Mouse (Mus musculus) 3T3-L1 (cell line): Measurements from ENCODE around the gene Mb21d2.

Source experiments
- DNase-seq: peaks from one replicate; pipeline ENCODE4 v3.0.0-alpha.2; 2015; ENCODE audit warnings: low read depth, low spot score

Gene Mb21d2

DNA sequence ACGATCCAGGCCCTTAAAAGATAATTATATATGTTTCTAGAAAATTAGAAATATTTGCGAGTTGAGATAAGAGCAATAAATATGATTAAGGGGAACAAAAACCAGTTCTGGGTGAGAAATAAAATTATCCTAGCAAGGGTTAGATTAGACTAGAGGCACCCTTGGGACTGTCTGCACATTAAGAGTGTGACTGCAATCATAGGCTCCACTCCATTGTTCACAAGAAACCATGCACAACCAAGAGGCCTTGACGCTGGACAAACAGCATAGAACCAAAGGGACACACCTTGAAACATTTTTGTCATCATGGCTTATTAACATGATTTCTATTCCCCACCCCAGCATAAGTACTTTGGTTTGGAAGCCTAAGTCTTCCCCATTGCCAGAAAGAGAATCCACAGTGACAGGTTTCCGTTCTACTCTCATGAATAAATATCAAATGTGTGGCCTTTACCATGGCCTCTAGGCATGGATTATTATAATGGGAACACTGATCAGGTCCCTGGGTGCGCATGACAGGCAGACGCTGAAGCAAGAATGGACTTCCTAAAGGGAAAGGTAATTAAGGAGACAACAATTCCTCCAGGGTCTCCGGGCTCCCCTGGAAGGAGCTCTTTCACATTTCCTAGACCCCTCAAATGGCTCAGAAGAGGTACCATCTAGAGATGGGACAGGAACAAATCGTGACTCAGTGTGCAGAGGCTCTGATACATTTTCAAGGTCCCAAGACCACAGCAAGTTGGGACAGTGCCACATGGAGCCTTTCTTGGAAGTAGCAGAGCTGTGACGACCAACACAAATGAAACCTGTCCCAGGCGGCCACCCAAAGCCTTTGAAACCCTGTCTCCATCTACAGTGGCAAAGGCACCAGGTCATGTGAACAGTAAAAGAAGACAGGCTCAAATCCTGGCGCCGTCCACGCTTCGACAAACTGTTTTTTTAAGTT is 26.6 kb downstream of the Mb21d2 start:
- no peak for DNase-seq

DNA sequence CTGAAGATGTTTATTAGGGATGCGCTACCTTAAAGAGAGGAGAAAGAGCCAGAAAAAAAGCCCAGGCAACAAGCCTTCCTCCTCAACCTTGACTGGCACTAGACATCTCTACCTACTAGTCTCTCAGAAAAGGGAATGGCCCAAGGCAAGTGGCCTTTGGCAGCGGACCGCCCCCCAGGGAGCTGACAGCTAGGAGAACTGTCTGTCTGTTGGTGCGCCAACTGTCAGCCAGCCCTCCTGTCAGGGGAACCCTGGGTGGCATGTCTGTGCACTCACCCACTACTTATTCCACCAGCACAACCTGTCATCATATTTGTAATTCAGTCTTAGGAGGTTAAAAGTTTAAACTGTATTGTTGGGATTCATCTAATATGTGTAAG is 30.3 kb downstream of the Mb21d2 start:
- no peak for DNase-seq

DNA sequence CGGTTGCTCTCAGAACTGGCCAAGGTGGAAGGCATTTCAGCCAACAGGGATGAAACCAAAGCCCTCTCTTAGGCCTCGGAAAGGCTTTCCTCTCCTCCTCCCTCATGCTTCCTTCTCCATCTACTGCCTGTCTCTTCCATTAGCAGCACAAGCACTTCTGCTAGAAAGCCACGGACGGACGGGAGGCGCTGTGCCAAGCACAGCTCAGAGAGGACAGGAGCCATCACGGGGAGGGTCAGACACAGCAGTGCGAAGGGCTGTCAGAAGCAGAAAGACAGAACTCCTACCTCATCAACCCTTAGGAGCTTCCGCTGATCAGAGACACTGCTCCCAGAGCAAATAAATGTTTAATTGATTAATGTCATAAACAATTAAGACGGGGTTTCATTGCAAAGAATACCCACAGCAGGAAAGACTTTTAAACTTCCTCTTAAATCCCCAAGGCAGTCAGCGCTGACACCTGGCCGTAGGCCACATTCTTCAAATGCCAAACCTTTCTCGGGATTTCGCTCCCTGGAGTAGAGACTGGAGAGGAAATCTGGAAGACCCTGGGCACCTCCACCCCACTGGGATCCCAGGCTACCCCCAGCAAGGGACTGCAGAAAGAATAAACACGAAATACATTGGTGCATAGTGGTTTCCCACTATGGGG is 30.8 kb downstream of the Mb21d2 start:
- no peak for DNase-seq

DNA sequence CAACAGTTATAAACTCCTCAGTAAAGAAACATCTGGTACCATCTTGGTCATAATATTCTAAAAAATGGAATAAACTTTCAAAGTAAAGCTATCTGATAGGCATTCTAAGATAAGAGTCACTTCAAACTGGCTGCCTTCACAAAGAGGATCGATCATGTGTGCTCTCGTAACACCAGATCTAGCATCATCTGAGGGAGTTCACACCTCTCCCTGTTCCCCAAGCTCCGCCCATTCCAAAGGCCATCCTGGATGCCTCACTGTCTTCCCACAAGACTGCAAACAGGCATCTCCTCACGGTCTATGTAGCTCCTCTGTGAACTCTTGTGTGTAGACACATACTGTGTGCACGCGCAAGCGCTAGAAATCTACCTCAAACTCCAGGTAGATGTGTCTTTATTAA is 32.9 kb downstream of the Mb21d2 start:
- DNase-seq: no peak

DNA sequence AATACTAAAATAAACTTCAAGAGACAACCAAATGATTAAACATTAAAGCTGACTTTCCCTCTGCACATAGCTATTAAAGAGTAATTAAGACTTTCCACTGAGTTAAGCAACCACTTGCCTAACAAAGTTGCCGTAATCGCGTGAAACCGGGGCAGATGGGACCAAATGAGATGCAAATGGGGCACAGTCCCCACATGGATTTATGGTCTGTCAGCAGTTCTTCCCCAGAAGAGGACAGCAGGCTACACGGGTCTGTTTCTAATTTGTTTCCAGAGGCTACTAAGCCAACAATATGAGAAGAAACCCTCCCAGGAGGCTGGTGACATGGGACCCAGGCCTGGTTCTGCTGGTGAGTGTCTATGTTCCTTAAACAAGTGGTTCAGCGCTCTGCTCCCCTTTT is 34.6 kb downstream of the Mb21d2 start:
- DNase-seq: no peak

DNA sequence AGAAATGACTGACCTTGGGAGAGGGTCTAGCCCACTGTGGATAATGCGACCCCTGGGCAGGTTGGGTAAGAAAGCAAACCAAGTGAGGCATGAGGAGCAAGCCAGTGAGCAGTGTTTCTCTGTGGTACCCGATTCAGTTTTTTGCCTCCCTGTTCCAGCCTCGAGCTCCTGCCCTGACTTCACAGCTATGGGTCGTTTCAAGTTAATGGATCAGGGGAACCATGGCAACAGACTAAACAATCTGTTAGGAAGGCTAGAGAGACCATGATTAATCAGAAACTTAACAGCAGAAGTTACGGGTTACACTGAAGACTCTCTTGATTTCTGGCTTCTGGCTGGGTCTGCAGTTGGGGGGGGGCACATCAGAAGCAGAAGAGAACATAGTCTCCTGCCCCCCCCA is 36.2 kb downstream of the Mb21d2 start:
- no peak for DNase-seq

DNA sequence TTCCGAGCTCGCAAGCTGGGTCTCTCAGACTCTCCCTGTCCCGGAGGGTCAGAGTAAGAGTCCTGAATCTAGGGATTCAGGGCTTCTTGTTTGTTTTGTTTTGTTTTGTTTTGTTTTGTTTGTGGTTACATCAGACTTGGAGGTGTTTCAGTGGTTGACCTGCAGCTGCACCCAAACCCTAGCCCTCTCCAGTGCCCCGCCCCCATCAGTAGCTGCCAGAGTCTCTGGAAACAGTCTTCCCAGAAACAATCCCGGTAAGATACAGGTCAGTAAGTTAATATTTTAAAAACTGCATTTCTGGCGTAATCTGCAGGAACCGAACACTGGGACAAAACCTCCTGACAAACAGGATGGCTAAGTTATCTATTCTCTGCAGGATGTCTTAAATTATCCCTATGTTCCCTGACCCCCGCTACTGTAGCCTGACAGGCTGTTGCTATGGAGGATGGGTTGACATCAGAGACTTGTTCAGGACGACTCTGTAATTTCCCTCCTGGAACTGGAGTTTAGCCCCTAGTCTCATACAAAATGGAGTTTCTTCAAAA is 43.2 kb downstream of the Mb21d2 start:
- no peak for DNase-seq

DNA sequence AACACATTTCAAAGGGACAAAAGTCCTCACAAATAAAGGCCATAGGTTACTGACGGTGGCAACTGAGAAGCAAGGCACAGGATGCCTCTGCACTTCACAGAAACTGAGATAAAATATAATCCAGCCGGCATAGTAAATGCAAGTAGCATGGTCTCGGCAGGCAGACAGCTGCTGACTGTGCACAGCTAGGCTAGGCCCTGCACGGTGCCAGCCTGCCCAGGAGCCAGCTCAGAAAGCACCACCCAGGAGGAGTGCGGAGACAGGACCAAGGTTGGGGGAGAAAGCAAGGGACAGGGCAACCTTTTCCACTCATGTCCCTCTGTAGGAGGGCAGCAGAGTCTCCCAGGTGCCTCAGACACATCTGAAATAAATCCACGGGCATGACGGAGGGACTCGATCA is 44.0 kb downstream of the Mb21d2 start:
- no peak for DNase-seq

DNA sequence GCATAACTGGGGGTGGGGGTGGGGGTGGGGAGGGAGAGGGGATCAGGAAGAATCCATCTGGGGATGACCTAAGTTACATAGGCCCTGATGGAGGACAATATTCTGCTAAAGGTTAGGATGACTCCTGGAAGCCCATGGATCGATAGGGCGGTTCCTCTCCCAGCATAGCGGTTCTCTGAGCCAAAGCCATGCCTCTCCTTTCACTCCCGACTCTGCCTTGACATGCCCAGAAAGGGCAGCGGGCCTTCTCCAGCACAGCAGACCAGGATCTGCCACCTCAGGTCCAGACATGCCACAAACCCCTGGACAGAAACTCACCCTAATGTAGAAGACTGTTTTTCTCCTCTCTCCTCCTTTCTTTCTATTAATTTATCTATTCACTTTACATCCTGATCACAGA is 44.8 kb downstream of the Mb21d2 start:
- DNase-seq: no peak

DNA sequence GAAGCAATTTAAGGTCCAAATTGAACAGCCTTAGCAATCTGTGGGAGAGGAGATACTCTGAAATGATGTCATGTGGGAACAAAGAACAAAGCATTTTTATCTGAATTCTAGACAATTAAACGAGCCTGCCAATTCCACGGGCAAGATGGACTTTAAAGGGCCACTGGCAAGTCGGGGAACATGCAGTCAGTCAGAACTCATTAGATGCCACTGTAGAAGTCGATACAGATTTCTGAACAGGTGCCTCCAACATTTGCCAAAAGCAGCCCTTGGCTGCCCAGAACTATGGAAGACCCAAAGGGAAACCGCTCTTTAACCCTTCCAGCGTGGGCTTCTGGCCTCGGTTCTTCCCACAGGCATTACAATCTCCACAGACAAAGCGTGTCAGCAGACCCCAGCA is 45.8 kb downstream of the Mb21d2 start:
- no peak for DNase-seq

DNA sequence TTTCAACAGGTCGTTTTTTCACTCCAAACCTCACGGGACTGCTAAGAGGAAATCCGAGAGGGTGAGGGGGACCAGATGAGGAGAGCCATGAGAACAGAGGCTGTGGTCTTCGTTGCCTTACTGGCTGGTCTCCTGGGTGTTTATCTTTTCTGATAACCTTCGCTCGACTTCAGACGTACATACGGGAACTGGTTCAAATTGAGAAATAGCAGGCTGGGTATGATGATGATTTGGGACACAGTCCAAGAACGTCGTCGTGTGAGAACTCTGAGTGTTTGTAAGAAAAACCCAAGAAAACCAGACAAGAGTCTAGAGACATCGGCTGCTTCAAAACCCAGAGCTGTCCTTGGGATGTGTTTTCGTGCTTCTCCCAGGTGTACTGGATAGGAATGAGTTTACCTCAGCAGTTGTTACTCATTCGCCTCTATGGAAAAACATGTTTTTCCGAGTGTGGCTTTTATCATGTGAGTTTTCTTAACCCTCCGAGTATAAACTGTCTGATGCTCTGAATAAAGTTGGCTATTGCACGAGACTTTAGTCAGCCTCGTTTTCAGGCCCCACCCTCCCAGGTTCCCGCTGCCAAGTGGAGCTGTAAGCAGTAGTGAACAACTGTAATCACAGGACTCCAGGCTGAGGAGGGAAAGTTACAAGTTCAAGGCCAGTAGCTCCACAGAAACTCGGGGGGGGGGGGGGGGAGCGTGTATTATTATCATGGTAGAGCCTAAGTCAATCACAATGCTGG is 46.6 kb downstream of the Mb21d2 start:
- DNase-seq: no peak

DNA sequence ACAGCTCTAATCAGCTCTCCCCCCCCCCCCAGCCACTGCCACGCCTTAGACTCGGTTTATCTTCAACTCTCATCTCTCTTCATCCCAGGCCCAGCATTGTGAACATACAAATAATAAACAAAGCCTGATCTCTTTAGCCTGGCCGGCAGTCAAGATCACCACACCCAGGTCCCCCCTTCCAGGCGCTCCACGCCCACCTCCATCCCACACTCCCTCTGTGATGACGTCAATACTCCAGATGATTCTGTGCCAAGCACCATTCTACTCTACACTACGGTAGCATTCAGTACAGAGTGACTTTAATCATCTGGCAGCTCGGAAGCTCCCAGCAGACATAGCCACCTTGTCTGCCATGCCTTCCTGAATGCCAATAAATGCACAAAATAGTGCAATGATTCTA is 47.7 kb downstream of the Mb21d2 start:
- DNase-seq: no peak

DNA sequence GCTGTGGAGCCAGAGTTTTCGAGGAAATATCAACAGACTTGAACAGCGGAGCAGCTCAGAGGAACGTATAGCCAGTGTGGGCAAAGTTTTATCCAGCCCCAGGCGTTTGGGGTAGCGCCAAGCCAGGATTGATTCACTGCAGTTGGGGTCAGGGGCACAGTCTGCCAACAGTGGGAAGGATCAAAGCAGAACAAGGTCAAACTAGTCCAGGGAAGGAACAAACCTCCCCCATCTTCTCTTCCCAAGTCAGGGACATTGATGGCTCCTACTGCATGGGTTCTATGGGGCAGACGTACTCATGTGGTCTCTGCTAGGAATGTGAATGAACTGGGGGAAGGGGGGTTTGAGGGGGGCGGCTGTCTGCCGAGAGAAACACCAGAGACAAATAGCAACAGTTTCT is 48.7 kb downstream of the Mb21d2 start:
- DNase-seq: peak; percentile 66

DNA sequence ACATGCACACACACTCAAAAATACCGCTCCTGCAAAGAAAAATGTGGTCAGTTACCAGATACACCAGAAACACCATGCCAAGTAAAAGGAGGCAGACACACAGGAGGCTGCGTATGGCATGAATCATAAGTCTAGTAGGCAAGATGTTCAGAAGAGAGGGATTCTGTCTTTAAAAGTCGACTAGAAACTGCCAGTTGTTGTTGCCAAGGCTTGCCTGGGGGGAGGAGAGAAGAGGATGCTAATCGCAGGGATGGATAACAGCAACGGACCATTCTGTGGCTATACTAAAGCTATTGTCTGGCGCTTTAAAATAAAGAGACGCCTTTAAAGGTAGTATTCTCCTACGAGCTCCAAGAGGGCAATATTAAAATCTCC is 49.2 kb downstream of the Mb21d2 start:
- DNase-seq: peak; percentile 62

DNA sequence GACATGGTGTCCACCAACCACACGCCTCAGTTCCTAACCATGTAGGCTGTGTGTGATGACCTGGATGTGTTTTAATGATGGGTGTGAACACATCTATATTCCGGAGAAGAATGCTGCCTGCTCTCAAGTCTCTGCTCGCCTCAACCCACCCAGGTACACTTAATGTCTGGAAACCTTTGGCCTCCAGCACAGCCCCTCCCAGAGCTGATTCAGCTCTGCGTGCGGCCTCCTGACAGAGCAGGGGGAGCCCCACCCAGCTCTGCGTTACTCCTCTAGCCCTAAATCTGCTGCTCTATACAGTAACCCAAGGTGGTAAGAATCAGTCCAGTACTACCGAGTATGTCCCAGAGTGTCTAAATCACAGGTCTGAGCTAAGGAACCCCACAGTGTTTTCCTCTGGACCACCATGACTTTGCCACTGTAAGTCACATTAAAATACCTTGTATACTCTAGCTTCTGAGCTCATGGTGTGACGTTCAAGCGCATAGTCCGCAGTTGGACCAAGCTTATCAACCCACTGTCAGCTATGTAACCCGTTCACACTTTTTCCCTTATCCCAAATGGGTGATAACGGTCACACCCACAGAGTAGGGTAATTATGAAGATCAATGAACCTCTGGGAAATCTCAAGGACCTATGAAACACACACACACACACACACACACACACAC is 49.7 kb downstream of the Mb21d2 start:
- DNase-seq: no peak

DNA sequence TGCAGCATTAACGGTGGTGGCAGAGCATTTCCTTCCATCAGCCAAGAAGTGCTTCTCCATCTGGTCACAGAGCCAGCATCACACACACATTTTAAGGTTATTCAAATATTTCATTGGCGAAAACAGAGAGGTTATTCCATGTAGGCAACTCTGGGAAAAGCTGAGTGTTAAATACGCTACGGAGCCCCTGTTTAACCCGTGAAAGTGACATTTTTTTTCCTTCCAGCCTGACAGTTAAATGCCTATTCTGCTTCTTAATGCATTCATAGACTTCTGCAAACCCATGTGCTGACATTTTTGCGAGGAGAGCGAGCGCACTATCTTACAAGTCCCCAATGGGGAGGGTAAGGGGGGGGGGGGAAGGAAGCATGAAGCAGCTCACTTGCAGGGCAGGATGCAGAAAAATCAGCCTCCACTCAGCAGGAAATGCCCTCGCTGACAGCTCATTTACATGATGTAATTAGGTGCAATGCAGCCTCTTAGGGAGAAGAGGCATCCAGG is 52.3 kb downstream of the Mb21d2 start:
- no peak for DNase-seq

DNA sequence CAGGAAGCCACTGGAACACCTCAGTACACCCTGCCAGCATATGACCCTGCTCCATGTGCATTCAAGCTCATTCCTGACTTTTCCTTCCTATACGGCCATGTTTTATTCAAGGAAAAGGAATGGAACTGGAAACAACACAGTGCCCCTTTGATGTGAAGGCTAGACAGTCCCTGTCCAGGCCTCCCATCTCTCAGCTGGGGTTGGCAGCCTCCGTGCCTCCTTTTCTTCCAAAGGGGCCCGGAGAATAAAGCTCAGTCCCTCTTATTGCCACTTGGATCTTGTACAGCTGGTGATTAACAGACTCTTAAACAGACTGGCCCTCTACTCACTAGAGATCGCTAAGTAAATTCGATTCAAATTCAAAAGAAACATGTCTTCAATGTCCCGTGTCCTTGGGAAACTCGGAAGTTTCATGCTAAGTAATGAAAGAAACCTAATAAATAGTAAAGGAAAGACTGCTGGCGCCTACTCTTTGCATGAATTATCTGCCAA is 56.0 kb downstream of the Mb21d2 start:
- no peak for DNase-seq

DNA sequence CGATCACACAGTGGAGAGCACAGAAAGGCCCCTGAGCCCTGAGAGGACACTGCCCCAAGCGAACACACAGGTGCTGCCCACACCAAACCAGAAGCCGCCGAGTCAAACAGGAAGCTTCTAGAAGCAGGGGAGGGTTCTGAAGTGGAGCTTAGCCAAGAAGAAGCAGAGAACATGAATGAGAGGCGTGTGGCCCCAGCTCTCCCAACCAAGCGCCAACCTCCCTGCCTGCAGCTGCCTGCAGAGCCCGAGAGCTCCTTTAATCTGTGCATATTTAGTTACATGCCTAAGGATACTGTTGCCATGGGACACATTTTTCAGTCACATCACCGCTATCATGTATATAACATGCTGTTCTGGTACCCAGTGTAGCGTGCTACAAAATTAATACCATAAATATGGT is 58.6 kb downstream of the Mb21d2 start:
- DNase-seq: peak; percentile 64

DNA sequence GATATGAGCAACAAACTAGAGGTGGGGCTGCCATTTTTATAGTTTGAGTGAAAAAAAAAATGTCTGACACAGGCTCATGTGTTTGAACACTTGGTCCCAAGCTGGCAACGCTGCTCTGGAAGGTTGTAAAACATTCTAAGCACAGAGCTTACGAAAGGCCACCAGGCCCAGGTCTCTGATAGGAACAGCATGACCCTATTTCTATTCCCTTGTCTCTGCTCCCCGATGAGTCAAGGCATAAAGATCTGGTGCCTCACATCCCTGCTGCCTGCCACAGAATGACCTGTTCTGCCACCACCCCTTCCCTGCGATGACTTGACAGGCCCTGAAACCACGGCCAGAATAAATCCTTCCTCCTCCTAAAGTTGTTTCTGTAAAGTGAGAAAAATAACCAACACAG is 59.0 kb downstream of the Mb21d2 start:
- DNase-seq: peak; percentile 79

DNA sequence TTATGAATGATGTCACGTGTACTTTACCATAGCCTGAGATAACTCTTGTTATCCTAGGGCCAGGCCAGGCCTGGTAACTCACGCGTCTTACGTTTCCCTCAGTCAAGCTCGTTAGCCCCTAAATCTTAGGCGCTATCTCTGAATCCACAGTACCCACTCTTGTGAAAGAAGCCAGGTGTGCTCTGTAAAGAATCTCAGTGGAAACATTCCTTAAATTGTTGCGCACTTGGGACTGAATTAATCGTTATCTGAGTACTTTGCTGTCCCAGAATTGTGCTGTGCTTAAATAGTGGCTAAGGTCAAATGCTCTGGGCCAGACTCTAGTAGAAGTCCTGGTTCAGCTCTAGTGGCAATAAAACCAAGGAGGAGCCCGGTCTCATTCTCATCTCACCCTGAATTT is 60.6 kb downstream of the Mb21d2 start:
- DNase-seq: no peak

DNA sequence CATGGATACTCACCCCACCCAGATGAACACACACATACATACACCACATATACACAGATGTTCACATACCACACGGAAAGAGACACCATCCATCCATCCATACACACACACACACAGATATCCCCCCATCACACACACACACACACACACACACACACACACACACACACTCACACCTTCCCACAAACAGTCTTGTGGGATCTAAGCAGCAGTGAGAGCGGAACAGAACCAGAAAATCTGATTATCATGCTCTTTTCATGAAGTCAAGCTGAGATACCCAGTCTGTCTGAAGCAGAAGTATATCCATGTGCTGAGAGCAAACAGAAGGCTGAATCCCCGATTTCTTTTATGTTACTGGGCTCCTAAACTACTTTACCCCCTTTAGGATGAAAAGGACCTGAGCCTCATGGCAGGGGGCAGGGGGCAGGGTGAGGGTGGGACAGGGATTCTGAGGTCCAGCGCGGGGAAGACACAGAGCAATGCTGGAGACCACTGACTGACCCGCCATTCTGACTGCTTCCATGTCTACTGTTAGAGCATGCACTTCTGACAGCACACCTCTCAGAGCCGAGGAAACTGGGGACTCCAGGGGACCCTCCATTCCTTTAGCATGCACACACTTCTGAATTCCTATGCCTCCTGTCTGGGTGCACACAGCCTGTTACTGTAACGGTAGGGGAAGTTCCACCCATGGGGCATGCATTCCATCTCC is 62.7 kb downstream of the Mb21d2 start:
- DNase-seq: no peak
